Mouse (Mus musculus): Measurements from ENCODE around the gene Frmd5. TPM values are rescaled to one million over a fixed set of nuclear protein-coding genes. Genes with fewer than 3 reads are reported as not detected.
"Not testable (repeated sequence)": the region's sequence is repeated elsewhere in the genome, so short reads cannot be mapped to it uniquely, and the experiment has no call there.

Frmd5 gene
- polyA plus RNA-seq, 1 experiment from 2014 or later = 2.5 TPM

DNA sequence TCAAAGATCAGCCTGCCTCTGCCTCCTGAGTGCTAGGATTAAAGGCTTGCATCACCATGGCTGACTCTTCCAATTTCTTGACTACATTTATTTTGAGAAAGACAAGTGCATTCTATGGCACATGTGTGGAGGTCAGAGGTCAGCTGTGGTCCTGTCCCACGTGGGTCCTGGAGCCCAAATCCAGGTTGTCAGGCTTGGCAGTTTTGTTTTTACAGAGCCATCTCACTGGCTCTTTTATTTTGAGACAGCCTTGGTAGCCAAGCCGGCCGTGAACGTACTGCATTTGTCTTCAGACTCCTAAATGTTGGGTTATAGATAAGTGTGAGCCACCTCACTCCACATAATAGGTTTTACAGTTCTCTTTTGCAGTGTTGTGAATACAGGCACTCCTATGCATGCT lies 288.2 kb downstream of the Frmd5 start:
- not testable (repeated sequence) for H3K27me3 ChIP-seq (replicated peaks); H3K9me3 ChIP-seq; H3K36me3 ChIP-seq; ATAC-seq; H3K27ac ChIP-seq; H3K4me2 ChIP-seq (replicated peaks); H3K9ac ChIP-seq; H3K4me1 ChIP-seq (replicated peaks); H3K4me3 ChIP-seq (replicated peaks)
- 90% methylated on average over 4 of the region's 4 CpGs for WGBS

DNA sequence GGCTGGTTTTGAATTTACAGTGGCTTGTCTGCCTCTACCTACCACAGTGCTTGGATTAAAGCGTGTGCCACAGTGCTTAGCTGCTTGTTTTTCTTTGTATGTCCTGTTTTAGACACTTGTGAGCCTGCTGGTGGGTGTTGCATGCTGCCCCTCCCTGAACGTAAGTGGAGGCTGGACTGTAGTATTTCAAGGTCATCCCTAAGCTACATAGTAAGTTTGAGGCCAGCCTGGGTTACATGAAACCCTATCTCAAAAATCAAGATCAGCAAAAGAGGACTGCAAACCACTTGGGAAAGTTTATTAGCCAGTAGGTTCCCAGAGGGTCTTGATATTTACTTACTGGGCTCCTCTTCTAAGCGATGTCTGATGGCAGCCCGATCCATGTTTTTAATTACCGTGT lies 288.8 kb downstream of the Frmd5 start:
- no peaks in the 10 kb centered on the region for H3K9me3 ChIP-seq
- no peak overlapping the region for H3K9ac ChIP-seq
- peaks cover 3% of the 10 kb centered on the region; the same call in 1 of the 2 replicates for H3K36me3 ChIP-seq
- H3K27ac ChIP-seq = no peak overlapping the region
- ATAC-seq = no peak
- H3K4me3 ChIP-seq (replicated peaks) = no peak overlapping the region
- no peaks in the 10 kb centered on the region for H3K27me3 ChIP-seq (replicated peaks)
- WGBS = 90% methylated on average over 5 of the region's 5 CpGs
- H3K4me2 ChIP-seq (replicated peaks) = no peak overlapping the region
- H3K4me1 ChIP-seq (replicated peaks) = no peaks in the 10 kb centered on the region

GRCm38 (mm10) chr2:121514211-121514610 lies 292.7 kb downstream of the Frmd5 start:
- peaks cover 3% of the 10 kb centered on the region; the same call in 1 of the 2 replicates for H3K36me3 ChIP-seq
- no peak for ATAC-seq
- 93% methylated on average over 4 of the region's 4 CpGs for WGBS
- no peaks in the 10 kb centered on the region for H3K27me3 ChIP-seq (replicated peaks)
- H3K4me2 ChIP-seq (replicated peaks) = no peak overlapping the region
- H3K4me3 ChIP-seq (replicated peaks) = no peak overlapping the region
- H3K9ac ChIP-seq = no peak overlapping the region
- peaks cover 5% of the 10 kb centered on the region; the same call in 1 of the 2 replicates for H3K4me1 ChIP-seq (replicated peaks)
- H3K27ac ChIP-seq = no peak overlapping the region
- no peaks in the 10 kb centered on the region for H3K9me3 ChIP-seq

DNA sequence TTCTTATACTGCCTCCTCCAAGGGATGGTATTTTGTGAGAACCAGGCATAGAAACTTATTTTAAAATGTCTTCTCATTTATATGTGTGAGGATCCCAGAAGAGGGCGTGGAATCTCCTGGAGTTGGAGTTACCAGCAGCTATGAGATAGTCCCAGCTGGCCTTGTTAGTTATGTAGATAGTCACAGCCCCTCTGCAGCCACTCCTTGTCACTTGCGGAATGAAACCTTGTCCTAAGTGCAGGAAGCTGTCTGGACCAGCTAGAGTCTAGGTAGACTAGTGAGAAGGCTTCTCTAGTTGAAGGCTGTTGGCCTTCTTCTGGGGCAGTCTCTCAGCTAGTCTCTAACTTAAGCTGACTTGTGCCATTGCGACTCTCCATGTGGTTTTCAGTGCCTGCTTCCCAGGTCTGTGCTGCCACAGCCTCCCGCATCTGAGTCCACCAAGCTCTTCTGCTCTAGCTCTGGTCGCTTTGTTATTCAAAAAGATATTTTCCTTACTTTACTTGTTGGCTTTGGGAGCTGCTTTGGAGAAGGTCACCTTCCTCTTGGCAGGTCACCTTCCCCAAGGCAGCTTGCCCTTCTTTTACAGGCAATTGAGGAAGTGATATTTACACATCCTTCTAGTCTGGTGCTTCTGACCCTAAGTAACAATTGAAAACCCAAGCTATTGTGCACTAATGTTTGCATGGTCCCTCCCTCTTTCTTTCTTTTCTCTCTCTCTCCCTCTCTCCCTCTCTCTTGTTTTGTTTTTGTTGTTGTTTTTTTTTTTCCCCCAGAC lies 293.7 kb downstream of the Frmd5 start:
- H3K9me3 ChIP-seq; H3K4me1 ChIP-seq (replicated peaks); H3K36me3 ChIP-seq; H3K27me3 ChIP-seq (replicated peaks); H3K4me3 ChIP-seq (replicated peaks); H3K4me2 ChIP-seq (replicated peaks); H3K27ac ChIP-seq; H3K9ac ChIP-seq; ATAC-seq: not testable (repeated sequence)
- 90% methylated on average over 5 of the region's 5 CpGs for WGBS

DNA sequence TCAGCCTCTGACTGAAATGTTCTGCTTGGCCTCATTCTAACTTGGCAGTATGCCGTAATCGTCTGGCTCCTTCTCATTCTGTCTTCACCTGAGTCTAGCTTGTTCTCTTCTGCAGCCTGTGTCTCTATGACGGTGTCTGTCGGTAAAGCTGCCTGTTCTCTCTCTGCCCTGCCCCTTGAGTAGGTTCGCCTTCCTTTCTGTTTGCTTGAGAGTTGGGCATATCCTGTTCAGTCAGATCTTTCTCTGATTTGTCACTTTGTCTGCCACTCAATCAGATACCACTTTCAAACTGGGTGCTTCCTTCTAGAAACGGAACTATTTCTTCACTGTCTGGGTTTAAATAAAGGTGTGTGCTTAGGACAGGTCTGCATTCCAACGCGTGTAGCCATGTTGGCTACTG lies 295.5 kb downstream of the Frmd5 start:
- WGBS = 86% methylated on average over 8 of the region's 8 CpGs
- Histone ChIP-seq H3K9ac (no peak overlapping the region), H3K27me3 (replicated peaks) (no peaks in the 10 kb centered on the region), H3K4me3 (replicated peaks) (no peak overlapping the region), H3K9me3 (no peaks in the 10 kb centered on the region), H3K4me2 (replicated peaks) (no peak overlapping the region), H3K36me3 (no peaks in the 10 kb centered on the region), H3K4me1 (replicated peaks) (peaks cover 9% of the 10 kb centered on the region), H3K27ac (no peak overlapping the region)
- ATAC-seq = no peak

DNA sequence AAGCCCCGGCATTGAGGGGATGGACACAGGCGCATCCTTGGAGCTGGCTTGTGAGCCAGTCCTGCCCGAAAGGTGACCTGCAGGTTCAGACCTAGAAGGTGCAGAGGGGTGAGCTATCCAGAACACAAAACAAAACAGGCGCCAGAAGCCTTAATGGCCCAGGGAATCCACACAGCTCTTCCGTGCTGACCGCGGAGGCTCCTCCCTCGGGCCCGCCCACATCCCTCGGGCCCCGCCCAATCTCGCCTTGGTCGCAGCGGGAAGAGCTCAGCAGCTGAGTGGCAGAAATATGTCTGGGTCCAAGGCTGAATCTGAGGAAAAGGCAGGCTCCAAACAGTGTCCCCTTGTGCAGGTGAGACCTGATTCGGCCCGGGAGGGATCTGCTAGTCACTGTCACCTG lies 297.3 kb downstream of the Frmd5 start:
- Histone ChIP-seq H3K4me1 (replicated peaks) (peaks cover 9% of the 10 kb centered on the region), H3K9me3 (no peaks in the 10 kb centered on the region), H3K27ac (no peak overlapping the region), H3K4me2 (replicated peaks) (peak overlapping the region; percentile 62), H3K4me3 (replicated peaks) (peak overlapping the region; percentile 38), H3K9ac (peak overlapping the region; percentile 28; the same call in 1 of the 2 replicates), H3K27me3 (replicated peaks) (no peaks in the 10 kb centered on the region), H3K36me3 (no peaks in the 10 kb centered on the region)
- ATAC-seq = peak; percentile 81
- WGBS = 15% methylated on average over 16 of the region's 16 CpGs

GRCm38 (mm10) chr2:121507951-121508330 lies 298.9 kb downstream of the Frmd5 start:
- Histone ChIP-seq H3K36me3 (no peaks in the 10 kb centered on the region), H3K9ac (peak overlapping the region; percentile 60; the same call in 1 of the 2 replicates), H3K27ac (no peak overlapping the region), H3K27me3 (replicated peaks) (no peaks in the 10 kb centered on the region), H3K4me1 (replicated peaks) (peaks cover 9% of the 10 kb centered on the region), H3K4me2 (replicated peaks) (peak overlapping the region; percentile 64), H3K4me3 (replicated peaks) (peak overlapping the region; percentile 64), H3K9me3 (no peaks in the 10 kb centered on the region)
- WGBS = 43% methylated on average over 2 of the region's 2 CpGs
- ATAC-seq = no peak

- no peaks in the 10 kb centered on the region for H3K9me3 ChIP-seq
Measured at GRCm38 (mm10) chr2:121507173-121507950, 299.5 kb downstream of the Frmd5 start.

GRCm38 (mm10) chr2:121505942-121506882 lies 300.7 kb downstream of the Frmd5 start, which contains the start of the genes Mfap1a and Wdr76:
TSS of gene Mfap1a (minus strand) at chr2:121506665.
TSS of gene Wdr76 (plus strand) at chr2:121506723.
- WGBS = 4% methylated on average over 41 of the region's 42 CpGs
- peak; percentile 96 for ATAC-seq
- H3K9me3 ChIP-seq; H3K4me1 ChIP-seq (replicated peaks); H3K36me3 ChIP-seq; H3K27me3 ChIP-seq (replicated peaks): not testable (repeated sequence)
- peak within 1 kb of the TSS; percentile 64 for H3K4me2 ChIP-seq (replicated peaks)
- H3K4me3 ChIP-seq (replicated peaks) = peak within 1 kb of the TSS; percentile 64
- H3K9ac ChIP-seq = peak within 1 kb of the TSS; percentile 60
- peak within 1 kb of the TSS; percentile 77 for H3K27ac ChIP-seq

More at GRCm38 (mm10) chr2:121507173-121507950, 299.5 kb downstream of the Frmd5 start:
- peak overlapping the region; percentile 64 for H3K4me3 ChIP-seq (replicated peaks)
- H3K27me3 ChIP-seq (replicated peaks) = no peaks in the 10 kb centered on the region
- H3K36me3 ChIP-seq = no peaks in the 10 kb centered on the region
- WGBS = 4% methylated on average over 12 of the region's 12 CpGs
- peaks cover 9% of the 10 kb centered on the region for H3K4me1 ChIP-seq (replicated peaks)
- no peak overlapping the region; the same call in 1 of the 2 replicates for H3K27ac ChIP-seq
- H3K9ac ChIP-seq = peak overlapping the region; percentile 60
- peak overlapping the region; percentile 64 for H3K4me2 ChIP-seq (replicated peaks)
- ATAC-seq = no peak

GRCm38 (mm10) chr2:121501550-121501949 lies 305.3 kb downstream of the Frmd5 start:
- not testable (repeated sequence) for H3K27ac ChIP-seq; H3K4me3 ChIP-seq (replicated peaks); H3K9me3 ChIP-seq; H3K36me3 ChIP-seq; H3K4me2 ChIP-seq (replicated peaks); H3K9ac ChIP-seq; H3K4me1 ChIP-seq (replicated peaks); ATAC-seq; H3K27me3 ChIP-seq (replicated peaks)
- WGBS = 49% methylated on average over 3 of the region's 6 CpGs

Data from intestine, embryonic 15.5 days (tissue).